Mouse (Mus musculus): ENCODE measurements around the gene Ttc13.

Ttc13 gene

DNA sequence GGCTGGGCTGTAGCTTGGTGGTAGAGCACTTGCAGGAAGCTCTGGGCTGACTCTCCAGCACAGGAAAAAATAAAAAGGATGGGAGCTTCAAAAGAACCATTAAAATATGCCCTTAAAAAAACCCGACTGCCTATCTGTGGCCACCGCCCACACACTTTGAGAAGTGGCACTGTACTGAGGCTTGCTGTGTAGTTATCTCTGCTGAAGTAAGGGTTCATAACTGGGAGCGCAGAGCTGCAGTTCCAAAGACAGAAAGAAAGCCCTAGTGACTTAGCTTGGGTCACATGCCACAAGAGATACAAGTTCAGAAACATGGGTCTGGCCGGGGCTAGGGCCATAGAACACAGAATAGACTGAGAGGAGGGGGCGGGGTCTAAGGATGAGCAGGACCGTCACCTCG is 63.8 kb downstream of the Ttc13 start:
- peak; percentile 29 for DNase-seq (ENCODE audit: low read depth, low spot score)

DNA sequence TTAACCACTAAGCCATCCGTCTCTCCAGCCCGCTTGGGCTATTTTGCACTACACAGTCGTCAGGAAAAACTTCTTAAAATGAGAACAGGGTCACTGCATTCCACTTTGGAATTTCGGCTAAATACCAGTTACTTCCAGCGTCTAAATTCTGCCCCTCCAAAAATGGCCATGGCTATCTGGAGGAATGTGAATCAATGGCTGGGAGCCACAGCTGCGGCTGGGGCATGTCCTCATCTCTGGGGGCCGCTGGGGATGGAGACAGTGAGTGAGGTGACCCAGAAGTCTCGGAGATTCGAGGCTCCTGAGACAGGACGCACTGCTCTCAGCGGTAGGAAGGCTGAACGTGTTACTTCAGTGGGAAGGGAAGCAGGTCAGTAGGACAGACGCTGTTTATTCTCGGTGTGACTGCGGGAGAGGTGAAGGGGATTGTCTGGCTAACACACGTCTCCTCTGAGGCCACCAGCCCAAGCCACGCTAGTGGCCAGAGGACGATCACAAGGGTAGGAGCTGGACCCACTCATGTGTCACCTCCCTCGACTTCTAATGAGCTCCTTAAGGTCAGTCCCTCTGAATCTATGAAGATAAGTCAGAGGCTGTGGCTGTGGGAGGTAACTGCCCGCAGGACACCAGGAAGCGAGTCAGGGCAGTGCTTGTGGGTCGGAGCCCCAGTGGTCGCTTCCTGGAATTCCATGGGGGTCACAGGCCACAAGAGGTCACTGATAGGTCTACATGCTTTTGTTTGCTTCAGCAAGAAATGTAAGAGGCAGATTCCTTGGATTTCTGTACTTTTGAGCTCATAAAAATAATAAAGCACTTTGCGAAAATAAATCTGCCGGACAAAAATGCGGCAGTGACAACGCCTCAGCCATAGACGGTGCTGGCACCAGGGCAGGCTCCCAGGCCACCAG is 68.0 kb downstream of the Ttc13 start:
- DNase-seq (ENCODE audit: low read depth, low spot score) = no peak

DNA sequence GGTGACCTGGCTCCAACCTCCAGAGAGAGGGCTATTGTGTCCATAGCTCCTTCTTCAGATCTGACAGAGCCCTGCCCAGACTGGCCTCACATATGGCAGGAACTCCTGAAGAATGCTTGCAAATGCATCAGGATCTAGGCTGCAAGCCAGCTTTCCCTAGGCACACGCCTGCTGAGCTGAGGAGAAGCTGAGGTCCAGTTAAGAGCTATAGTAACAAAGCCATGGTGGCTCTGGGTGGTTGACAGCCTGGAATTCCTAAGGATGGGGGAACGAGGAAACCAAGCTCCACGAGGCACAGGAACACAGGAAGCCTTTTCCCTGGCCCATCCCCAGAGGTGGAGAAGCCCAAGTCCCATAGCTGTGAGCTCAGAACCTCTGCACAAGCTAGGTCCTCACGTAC is 69.2 kb downstream of the Ttc13 start:
- DNase-seq (ENCODE audit: low read depth, low spot score) = no peak

DNA sequence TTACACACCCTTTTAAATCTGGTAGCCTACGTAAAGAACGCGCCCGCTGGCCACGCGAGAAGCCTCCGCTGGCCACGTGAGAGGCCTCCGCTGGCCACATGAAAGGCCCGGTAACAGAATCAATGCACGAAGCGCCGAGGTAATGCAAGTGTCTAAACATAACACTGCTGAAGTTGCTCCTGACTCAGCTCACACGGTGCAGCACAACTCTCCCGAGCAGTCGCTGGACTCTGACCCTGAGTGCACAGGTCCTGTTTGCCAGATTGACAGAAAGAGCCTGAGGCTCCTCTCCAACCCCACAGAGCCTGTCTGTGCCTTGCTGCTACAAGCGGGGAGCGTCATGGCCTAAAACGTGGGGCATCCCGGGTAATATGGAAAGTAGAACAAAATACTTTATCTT is 70.0 kb downstream of the Ttc13 start:
- no peak for DNase-seq (ENCODE audit: low read depth, low spot score)

DNA sequence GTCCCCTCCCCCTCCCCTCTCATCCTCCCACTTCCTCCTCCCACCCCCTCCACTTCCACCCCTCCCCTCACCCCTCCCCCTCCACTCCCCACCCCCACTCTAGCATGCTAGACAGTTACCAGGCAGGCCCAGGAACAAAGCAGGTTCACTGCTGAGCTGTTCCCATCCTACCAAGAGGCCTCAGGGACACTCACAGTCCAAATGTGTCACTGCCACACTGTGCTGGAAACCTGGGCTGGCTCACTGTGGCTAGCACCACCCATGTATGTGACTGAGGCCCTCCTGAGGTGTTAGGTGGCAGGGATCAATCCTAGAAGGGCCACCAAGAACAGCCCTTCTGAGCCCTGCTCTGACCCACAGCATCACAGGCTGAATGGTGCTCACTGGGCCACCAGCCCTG is 73.5 kb downstream of the Ttc13 start:
- DNase-seq (ENCODE audit: low read depth, low spot score) = no peak

DNA sequence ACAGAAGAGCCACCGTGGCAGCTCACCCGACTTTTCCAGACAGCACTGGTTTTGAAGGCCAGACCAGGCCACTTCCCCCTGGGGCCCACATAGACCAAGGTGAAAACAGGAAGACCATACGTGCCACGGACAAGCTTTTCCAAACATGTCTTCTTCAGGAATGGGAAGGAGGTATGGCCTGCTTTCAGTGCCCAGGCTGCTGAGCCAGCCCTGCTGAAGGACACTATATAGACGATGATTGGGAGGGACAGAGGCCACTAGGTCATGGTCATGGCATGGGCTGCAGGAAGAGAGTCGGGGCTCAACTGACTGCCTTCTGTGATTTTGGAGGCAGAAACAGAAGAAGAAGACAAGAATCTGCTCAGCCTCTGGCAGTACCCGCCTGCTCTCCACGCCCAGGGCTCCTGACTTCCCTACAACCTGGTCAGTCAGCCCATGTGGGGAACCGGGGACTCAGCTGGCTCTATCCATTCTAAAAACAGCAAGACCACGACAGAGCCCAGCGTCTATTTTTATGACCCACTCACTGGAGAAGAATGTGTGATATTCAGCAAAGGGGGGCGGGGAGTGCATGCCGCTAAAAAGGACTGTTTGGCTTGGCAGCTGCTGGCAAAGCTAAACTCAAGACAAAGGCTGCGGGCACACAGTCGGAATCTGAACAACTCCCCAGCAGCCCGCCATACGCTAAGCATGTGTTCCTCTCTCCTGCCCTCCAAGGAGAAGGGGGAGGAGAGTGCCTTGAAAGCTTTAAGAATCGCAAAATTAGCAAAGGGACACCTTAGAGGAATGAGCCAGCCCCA is 78.0 kb downstream of the Ttc13 start:
- no peak for DNase-seq (ENCODE audit: low read depth, low spot score)

DNA sequence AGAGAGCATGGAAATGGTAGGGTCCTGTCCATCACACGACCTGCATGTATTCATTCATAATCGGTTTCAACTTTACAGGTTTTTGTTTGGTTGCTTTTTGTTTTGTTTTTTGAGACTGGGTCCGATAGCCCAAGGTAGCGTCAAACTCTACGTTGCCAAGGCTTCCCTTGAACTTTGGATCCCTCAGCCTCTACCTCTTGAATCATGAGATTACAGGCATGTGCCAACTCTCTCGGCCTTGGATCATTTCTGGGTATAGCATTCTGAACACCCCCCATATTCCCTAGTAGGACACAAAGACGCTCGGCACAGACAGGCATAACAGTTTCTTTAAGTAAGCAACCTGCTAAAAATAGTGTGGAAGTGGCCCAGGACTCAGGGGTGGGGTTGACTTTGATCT is 80.2 kb downstream of the Ttc13 start:
- DNase-seq (ENCODE audit: low read depth, low spot score) = no peak

DNA sequence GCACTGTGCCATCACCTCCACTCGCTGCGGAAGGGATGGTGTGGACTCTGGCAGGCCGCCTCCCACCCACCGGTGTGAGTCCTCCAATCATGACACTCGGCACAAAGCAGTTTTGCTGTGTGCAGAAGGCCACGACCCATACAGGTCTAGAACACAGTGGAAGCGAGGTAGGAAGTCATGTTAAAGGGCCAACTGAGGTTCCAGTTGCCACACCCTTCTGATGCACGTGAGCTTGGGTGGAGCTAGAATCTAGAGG is 86.6 kb downstream of the Ttc13 start:
- DNase-seq (ENCODE audit: low read depth, low spot score) = no peak

DNA sequence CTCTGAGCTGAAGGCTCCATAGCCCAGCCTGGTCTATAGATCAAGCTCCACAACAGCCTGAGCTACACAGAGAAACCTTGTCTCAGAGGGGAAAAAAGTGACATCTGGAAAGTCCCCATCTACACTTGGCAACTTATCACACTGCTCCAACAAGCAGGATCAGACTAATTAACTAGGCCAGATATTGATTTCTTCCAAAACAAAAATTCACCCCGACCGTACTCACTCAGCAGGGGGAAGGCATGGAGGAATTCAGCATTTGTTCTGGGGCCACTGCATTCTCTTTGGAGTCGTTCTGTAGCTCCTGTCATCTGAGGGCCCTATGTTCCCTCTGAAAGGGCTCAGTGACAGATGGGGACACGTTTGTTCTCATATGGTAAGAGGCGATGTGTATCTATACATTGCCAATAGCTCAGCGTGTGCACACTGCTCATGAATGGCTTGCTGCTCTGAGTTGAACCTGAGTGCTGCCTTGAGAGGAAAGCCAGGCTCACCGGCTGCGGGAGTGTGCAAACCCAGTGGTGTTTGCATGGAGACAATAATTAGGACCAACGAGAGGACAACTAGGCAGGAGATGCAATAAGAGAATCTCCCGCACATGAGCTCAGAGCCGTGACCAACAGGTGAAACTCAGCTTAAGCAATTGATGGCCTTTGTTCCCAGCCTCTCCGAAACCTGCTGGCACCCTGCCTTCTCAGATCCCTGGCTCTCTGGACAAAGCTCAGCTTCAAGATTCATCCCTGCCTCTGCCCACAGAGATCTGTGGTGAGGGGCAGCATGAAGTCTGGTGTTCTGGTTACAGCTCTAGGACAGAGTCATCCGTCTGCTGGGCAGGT is 87.2 kb downstream of the Ttc13 start:
- no peak for DNase-seq (ENCODE audit: low read depth, low spot score)

DNA sequence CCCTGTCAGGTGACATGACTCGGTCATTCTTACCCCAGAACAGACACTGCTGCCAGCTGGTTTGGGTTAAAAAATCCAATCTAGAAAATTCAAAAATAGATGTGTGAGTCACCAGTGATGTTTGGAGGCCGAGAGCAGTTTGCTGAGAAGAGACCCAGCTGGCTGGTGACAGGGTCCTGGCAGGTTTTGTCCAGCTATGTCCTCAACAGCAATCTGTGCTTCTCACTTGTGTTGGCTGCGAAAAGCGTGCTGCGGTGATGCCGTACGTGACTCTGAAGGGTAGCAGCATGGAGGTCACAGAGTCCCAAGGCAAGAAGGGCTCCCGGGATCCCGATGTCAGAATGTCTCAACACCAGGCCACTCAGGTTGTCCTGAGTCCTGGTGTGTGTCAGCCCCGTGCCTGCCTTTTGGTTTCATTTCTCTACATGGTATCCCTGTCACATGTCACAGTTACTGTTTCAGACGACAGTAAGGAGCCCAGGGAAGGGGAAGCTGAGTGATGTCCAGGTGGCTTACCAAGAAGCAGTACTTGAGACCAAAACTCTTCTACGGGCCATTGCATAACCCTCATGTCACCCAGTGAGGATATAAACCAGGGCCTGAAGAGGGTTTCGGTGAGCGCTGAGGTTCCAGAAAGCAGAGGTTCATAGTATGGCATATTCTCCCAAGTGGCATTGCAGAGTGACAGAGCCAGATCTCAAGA is 88.6 kb downstream of the Ttc13 start:
- DNase-seq (ENCODE audit: low read depth, low spot score) = no peak

DNA sequence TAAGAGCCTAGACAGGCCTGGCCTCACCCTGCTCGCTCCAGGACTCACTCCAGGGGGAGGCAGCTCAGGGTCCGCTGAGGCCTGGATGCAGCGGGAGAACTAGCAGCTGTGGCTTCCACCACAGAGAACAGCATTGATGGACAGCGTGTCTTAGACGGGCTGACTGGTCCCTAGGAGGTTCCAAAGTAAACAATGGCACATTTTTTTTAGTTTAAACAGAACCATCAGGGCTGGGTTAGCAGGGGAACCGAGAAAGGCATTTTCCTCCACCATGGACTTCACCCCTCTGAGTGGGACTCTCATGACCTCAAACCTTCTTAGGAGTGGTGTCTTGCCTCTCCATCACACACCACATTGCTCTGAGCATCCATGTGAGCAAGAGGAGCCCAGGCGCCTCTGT is 89.8 kb downstream of the Ttc13 start:
- no peak for DNase-seq (ENCODE audit: low read depth, low spot score)

DNA sequence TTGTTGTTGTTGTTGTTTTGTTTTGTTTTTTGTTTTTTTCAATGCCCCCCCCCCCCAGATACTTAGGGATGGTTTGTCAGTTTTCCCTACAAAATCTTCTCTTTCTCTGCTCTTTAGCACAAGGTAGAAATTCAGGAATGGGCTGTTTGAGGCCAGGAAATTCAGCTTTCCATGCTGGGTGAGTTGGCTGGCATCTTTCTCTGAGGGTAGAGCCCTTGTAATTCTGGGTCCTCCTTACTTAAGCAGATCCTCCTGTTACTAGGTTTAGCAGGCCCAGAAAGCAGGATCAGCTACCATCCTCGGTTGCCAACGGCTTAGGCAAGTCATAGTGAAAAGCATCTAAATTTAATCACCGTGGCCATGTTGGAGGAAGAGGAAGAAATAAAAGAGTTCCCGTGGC is 90.9 kb downstream of the Ttc13 start:
- no peak for DNase-seq (ENCODE audit: low read depth, low spot score)

DNA sequence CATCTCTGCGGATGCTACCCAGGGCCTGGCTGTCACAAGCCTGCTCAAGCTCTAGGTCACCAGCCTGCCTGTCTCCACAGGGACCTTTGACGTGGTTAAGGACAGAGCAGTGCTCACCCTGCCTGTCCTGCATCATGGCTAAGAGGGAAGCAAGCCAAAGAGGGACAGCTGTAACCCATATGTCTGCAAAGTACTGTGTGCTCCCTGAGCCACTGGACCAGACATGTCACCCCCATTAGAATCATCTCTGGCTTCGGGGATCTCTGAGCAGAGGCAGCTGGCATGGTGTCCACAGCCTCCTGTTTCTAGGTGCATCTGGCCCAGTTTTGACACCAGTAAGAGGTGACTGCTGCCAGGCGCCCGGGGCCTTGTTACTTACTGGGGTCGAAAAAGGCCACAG is 91.3 kb downstream of the Ttc13 start:
- DNase-seq (ENCODE audit: low read depth, low spot score) = no peak

DNA sequence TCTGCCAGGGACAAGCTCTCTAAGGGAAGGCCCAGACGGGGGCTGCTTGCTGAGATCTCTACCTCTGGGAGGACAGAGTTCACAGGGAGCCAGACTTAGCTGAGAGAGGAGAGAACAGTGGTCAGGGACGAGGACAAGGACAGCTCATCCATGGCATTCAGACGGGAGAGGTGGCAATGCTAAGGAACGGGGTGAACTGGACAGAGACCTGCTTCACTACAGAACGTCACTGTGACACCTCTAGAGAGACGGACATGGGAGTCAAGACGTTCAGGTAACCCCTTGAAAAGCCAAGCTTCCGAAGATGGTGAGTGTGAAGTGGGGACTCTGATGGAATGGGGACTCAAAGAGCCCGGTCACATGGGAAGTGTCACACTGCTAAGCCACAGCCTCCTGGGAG is 95.5 kb downstream of the Ttc13 start:
- no peak for DNase-seq (ENCODE audit: low read depth, low spot score)

Data from CD4-positive, CD25-positive, alpha-beta regulatory T cell, adult 2 months (primary cell).